Comparison of ENCODE assay signal across 8 mouse cellular contexts in the genomic region with DNA sequence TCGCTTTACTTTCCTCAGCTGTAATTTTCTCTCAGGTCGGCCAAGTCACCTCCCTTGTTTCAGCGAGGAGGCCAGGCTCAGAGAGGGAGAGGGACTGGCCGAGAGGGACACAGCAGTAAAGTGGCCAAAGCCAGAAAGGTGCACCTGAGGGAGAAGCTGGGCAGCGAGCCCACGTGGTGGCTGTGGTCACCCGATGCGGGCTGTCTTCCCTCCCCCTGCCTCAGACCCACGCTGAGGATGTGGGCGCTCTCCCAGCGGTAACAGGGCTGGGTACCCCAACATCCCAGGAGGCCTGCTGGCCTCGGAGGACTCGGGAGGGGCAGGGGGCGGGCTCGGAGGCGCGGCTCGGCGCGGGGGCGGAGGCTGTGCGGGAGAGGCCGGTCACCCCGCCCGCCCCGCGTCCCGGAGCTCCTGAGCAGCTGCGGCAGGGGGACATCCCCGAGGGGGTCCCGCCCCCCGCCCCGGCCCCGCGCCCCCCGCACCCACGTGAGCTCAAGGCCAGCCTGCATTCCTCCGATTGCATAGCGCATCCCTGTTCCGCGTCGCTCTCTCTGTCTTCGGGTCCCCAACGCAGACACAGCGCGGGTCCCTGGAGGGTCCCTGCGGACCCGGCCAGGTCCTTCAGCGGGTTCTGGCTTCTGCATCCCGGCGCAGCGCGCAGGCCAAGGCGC. TPM values are rescaled to one million over a fixed set of nuclear protein-coding genes. Genes with fewer than 3 reads are reported as not detected.
DNase-seq lines count a peak whose midpoint lies in the region; ATAC-seq and TF ChIP-seq lines count a peak whose summit lies in the region.

Slc1a6 (plus strand) TSS at position 516 of the 671 bp plus-strand sequence.

- H3K27me3 ChIP-seq in heart, embryonic 10.5 days (ENCODE audit: insufficient read depth, poor library complexity, severe bottlenecking) = peaks cover 31% of the 10 kb centered on the region
- peaks cover 7% of the 10 kb centered on the region for H3K27me3 ChIP-seq in liver, embryonic 14.5 days (ENCODE audit: control insufficient read depth, insufficient read depth, low read length)
- no peaks in the 10 kb centered on the region for H3K27me3 ChIP-seq in neural tube, embryonic 15.5 days (replicated peaks)

- no peak for TF ChIP-seq EP300 in liver, embryonic 14.5 days (IDR thresholded peaks at IDR 0.05; ENCODE audit: low read depth)

- peak within 1 kb of the TSS; percentile 73 for H3K4me3 ChIP-seq in heart, embryonic 10.5 days
- H3K4me3 ChIP-seq in liver, embryonic 14.5 days (ENCODE audit: insufficient read depth in 1 of 2, low read depth in 2 of 2, low read length in 2 of 2) = peak within 1 kb of the TSS; percentile 22 to 34
- H3K4me3 ChIP-seq in neural tube, embryonic 15.5 days (replicated peaks) = peak within 1 kb of the TSS; percentile 63

- ATAC-seq in liver, embryonic 14.5 days (ENCODE audit: insufficient read depth) = no peak
- peak; percentile 80 for ATAC-seq in neural tube, embryonic 15.5 days (ENCODE audit: low FRiP score)

- H3K27ac ChIP-seq in heart, embryonic 10.5 days = peak within 1 kb of the TSS; percentile 56; the same call in 1 of the 2 replicates
- H3K27ac ChIP-seq in liver, embryonic 14.5 days = no peak within 1 kb of the TSS
- H3K27ac ChIP-seq in neural tube, embryonic 15.5 days (replicated peaks) = peak within 1 kb of the TSS; percentile 71

- under 1% methylated on average over 51 of the region's 54 CpGs for WGBS in heart, embryonic 10.5 days
- 2% methylated on average over 51 of the region's 54 CpGs for WGBS in liver, embryonic 14.5 days (ENCODE audit: insufficient replicate concordance)
- under 1% methylated on average over 41 of the region's 54 CpGs for WGBS in neural tube, embryonic 15.5 days

- H3K4me2 ChIP-seq in liver, embryonic 14.5 days (ENCODE audit: low read depth) = peak within 1 kb of the TSS; percentile 56
- peak within 1 kb of the TSS; percentile 97 for H3K4me2 ChIP-seq in neural tube, embryonic 15.5 days

- no peak for TF ChIP-seq CTCF in liver, embryonic 14.5 days (IDR thresholded peaks at IDR 0.05; ENCODE audit: low read depth)

- no peaks in the 10 kb centered on the region for H3K36me3 ChIP-seq in heart, embryonic 10.5 days
- no peaks in the 10 kb centered on the region for H3K36me3 ChIP-seq in liver, embryonic 14.5 days (replicated peaks; ENCODE audit: control insufficient read depth, insufficient read depth, low read depth)
- no peaks in the 10 kb centered on the region; the same call in 1 of the 2 replicates for H3K36me3 ChIP-seq in neural tube, embryonic 15.5 days

- H3K9ac ChIP-seq in liver, embryonic 14.5 days (replicated peaks) = no peak within 1 kb of the TSS
- H3K9ac ChIP-seq in neural tube, embryonic 15.5 days (replicated peaks) = peak within 1 kb of the TSS; percentile 77

- peaks cover 10% of the 10 kb centered on the region for H3K4me1 ChIP-seq in heart, embryonic 10.5 days
- no peaks in the 10 kb centered on the region for H3K4me1 ChIP-seq in liver, embryonic 14.5 days (replicated peaks; ENCODE audit: control insufficient read depth in 2 of 2, insufficient read depth in 2 of 2, low read length in 1 of 2)
- H3K4me1 ChIP-seq in neural tube, embryonic 15.5 days = peaks cover 28% of the 10 kb centered on the region

- H3K9me3 ChIP-seq in heart, embryonic 10.5 days = no peaks in the 10 kb centered on the region
- no peaks in the 10 kb centered on the region for H3K9me3 ChIP-seq in liver, embryonic 14.5 days (ENCODE audit: control insufficient read depth, low read length)
- H3K9me3 ChIP-seq in neural tube, embryonic 15.5 days (replicated peaks) = no peaks in the 10 kb centered on the region

- DNase-seq in layer of hippocampus, adult 11-12 months (ENCODE audit: low spot score) = peak; percentile 15
- DNase-seq in layer of hippocampus, adult 9-10 months (ENCODE audit: low spot score) = no peak
- DNase-seq in cerebellum, postnatal 14 days = peak; percentile 61 to 65
- no peak for DNase-seq in heart, embryonic 10.5 days (ENCODE audit: low spot score)
- peak; percentile 7 to 42 for DNase-seq in kidney, postnatal 25 days
- no peak for DNase-seq in liver, embryonic 14.5 days (ENCODE audit: low read depth in 3 of 3, low spot score in 3 of 3)
- no peak for DNase-seq in thymus, postnatal 25 days

RNA-seq across cellular contexts. Expression of gene Slc1a6, which starts in this region (rescaled TPM):
- 0.68 and 0.76 TPM in 2 replicates for polyA plus RNA-seq in heart, embryonic 10.5 days (2016; fragmentation: Nextera tagmentation; extraction: Ambion mirVana)
- polyA plus RNA-seq in liver, embryonic 14.5 days (2012; rRNA removed) = 0.19 and 0.21 TPM in 2 replicates
- 0.06 TPM in 1 of 2 replicates, not detected in the other for polyA plus RNA-seq in liver, embryonic 14.5 days (2014; fragmentation: Nextera tagmentation; extraction: Ambion mirVana)
- 27.5 and 31.0 TPM in 2 replicates for polyA plus RNA-seq in neural tube, embryonic 15.5 days (2015; fragmentation: Nextera tagmentation; extraction: Ambion mirVana)

Comparison
In these comparisons a context has a peak if more than half of its experiments do, and no peak if none do; other contexts are left out.
1. RNA of gene Slc1a6 (polyA plus RNA-seq): 27.5 to 31.0 TPM in neural tube, embryonic 15.5 days; 0.68 to 0.76 TPM in heart, embryonic 10.5 days and 0.06 to 0.21 TPM in liver, embryonic 14.5 days; every median in the first group is over 10 times any median in the second.
2. DNase-seq: peak in layer of hippocampus, adult 11-12 months (single experiment), cerebellum, postnatal 14 days (2 of 2) and kidney, postnatal 25 days (2 of 2); none in layer of hippocampus, adult 9-10 months (single experiment), heart, embryonic 10.5 days (single experiment), liver, embryonic 14.5 days (0 of 3) and thymus, postnatal 25 days (single experiment).
3. Peak in every context shown above with its lines, with median percentiles within 50 percentile points of each other: H3K4me3 ChIP-seq.